Mouse (Mus musculus) urinary bladder, postnatal 0 days (tissue): Measurements from ENCODE around the gene March1. TPM values are rescaled to one million over a fixed set of nuclear protein-coding genes. Genes with fewer than 3 reads are reported as not detected.

Source experiments
- polyA plus RNA-seq: library from polyadenylated mRNA; unstranded; fragments of >200 nt; fragmentation: Nextera tagmentation; extraction: Ambion mirVana; gene quantifications from 2 replicates; pipeline ENCODE4 v1.2.1, GENCODE M21; 2015

Gene March1
- polyA plus RNA-seq = 0.25 and 1.1 TPM in 2 replicates

DNA sequence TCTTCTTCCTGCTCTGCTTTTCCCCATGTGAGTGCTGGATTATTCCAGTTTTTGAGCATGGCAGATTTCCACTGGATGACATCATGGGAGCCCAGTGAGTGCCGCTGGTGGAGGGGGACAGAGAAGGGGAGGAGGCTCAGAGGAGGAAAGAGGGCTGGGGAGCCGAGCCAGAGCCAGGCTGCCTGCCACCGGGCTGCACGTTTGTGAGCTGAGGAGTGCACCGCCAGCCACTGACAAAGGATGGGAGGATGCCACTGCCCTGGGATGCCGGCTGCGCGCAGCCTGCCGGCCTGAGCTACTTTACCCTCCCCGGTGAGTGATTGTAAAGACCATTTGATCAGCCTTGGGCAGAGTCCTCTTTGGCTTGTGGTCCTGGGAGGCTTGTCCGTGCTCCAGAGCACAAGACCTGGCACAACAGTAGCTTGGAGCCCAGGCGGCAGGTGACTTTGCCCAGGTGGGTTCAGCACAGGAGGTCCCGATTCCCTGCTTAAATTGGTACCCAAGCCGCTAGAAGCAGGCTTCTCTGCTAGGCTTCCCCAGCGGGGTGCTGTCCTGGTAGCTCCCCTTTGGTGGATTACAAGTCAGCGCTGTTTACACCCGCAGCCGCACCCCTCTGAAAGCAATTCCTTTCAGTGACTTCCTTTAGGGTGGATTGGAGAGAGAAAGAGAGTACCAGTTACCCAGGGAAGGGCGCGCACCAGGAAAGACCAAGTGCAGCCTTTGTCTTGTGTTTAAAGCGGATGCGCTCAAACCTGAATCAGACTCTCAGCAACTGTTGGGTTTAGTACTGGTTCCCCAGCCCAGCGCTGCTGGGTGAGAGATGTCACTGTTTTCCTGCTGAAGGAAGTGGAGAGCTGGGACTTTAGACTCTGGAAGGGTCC is at the start of gene March1:
Gene March1 (plus strand): TSS at position 30 of the 881 bp plus-strand sequence.

GRCm38 (mm10) chr8:66486084-66486763 is 868.5 kb downstream of the March1 start, which contains the start of gene Tma16:
Gene Tma16, minus strand, starts transcription at chr8:66486530.

GRCm38 (mm10) chr8:66511537-66511936 is 893.8 kb downstream of the March1 start, which contains the start of gene Tktl2:
Gene Tktl2, plus strand, starts transcription at chr8:66511756.

